Mouse (Mus musculus) mouse embryonic stem cell (cell line): ENCODE data around the gene Cer1.

Experiments used
- in situ Hi-C, 2 experiments: fragments of 300-500 bp; cut with MboI; formaldehyde crosslinking; loops; 1 replicate in 1 of 2; 3 replicates in 1 of 2; pipeline ENCODE4 v1.14.3; 2019 to 2020; ENCODE audit warnings: low sequenced_read_pairs in 2 of 2, low pct_unique_long_range_greater_than_20kb in 1 of 2, mixed read lengths in 1 of 2; ENCODE audit not compliant: unreplicated experiment in 1 of 2

Gene Cer1

GRCm38 (mm10) chr4:82880243-82880642 lies 4.7 kb downstream of the Cer1 start:
- in situ Hi-C loops, result no loop called here

- in situ Hi-C loops, result no loop called here
Measured at GRCm38 (mm10) chr4:82879152-82879551, 5.8 kb downstream of the Cer1 start.

GRCm38 (mm10) chr4:82876656-82877055 lies 8.3 kb downstream of the Cer1 start:
- in situ Hi-C loops, result no loop called here

DNA sequence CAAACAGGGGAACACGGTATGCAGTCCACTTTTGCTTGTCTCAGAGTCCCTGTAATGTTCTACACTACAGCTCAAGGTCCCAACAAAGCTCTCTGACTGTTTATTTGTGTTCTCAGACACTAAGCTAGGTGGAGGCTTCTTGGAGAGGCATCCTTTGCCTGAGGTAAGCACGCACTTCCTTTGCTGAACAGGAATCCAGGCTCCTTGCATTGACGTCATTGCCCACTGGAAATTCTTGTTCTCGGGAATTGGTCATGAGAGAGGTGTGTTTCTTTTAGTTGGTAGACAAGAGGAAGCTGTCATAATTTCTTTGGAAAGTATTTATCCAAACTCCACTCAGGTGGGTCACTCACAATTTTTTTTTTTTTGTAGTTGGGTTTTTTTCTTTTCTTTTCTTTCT lies 9.4 kb downstream of the Cer1 start:
- in situ Hi-C loops, result no loop called here

- in situ Hi-C loops, result no loop called here
Measured at GRCm38 (mm10) chr4:82874791-82875190, 10.2 kb downstream of the Cer1 start.

DNA sequence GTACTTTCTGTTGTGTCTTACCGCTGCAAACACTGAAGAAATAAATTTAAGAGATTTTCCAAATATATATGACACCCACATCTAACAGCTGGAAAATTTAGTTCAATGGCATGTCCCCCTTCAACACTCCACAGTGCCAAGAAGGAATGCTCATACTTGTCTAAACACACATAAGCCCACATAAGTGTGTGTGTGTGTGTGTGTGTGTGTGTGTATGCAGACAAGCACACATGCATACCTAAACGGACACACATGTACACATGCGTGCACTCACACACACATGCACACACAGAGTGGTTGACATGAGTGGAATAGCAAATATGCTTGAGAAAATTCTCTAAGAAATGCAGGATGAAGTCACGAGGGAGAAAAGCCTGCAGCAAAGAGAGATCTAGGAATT lies 12.4 kb downstream of the Cer1 start:
- in situ Hi-C loops, result no loop called here

DNA sequence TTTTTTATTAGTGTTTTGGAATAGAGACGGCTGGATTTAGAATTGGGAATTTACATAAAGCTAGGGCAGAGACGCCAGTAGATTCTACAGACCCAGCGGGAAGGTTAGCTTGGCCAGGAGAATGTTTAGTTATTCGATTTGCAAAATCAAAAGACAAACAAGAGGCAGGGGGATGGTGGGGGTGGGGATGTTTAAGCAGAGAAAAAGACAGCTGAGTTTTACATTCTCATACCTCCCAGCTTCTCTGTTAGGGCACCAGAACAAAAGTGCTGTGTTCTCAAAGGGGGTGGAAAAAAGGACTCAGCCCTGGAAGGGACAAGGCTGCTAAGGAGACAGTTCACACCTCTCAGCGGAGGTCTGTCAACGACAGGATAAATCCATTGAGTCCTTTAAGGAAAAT lies 12.8 kb downstream of the Cer1 start:
- in situ Hi-C loops, result no loop called here

- in situ Hi-C loops, result no loop called here
Measured at GRCm38 (mm10) chr4:82870931-82871330, 14.0 kb downstream of the Cer1 start.

DNA sequence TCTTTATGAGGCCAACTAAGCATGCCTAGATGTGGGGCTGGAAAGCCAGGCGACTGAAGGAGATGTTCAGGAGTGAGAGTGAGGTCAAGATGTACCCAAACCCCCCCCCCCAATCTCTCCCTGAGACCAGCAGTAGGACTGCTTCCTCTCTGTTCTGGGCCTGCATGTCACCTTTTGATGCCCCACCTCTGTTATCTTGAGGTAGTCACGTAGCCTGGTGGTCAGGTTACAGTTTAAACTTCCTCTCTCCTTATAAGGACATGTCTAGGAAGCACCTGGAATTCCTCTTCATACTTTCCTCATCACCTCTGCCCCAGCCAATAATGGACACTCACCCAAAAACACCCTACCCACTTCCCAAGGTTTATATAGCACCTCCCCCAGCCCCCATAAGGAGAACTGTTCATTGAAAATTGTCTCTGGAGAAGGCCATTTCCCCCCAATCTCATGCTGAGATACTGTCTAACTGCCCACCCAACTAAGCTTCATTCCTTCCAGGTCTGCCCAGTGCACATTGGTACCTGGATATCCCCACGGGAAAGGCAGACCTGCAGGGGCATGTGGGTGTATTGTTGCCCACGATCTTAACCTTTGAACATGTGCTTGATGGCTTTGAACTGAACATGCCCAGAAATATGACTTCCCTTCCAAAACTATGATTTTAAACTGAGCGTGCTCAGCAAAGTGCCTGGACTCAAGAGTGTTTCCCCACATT lies 17.1 kb downstream of the Cer1 start:
- in situ Hi-C loops, result no loop called here

GRCm38 (mm10) chr4:82867111-82867510 lies 17.8 kb downstream of the Cer1 start:
- in situ Hi-C loops, result no loop called here

- in situ Hi-C loops, result no loop called here
Measured at GRCm38 (mm10) chr4:82864974-82865699, 19.8 kb downstream of the Cer1 start.

GRCm38 (mm10) chr4:82863316-82863715 lies 21.6 kb downstream of the Cer1 start:
- in situ Hi-C loops, result no loop called here

GRCm38 (mm10) chr4:82861451-82861850 lies 23.5 kb downstream of the Cer1 start:
- in situ Hi-C loops, result no loop called here

DNA sequence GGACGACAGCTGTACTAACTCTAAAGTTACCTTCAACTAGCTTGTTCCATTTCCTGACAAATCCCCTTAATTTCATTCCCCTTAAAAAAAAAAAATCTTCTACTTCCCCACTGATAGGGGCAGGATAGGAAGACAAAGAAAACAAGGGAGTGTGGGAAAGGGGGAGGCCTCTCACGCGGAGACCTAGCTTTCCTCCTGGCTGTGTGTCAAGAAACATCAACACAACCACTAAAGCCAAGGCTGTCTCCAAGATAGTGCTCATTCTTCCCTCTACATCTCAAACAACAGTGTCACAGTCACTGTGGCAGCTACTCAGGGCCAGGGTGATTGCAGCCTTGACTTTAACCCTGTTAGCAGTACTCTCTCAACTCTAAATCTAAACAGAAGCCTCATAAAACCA lies 24.4 kb downstream of the Cer1 start:
- in situ Hi-C loops, result no loop called here

- in situ Hi-C loops, result no loop called here
Measured at GRCm38 (mm10) chr4:82859131-82860125, 25.5 kb downstream of the Cer1 start, which contains the start of gene Zdhhc21. TSS of gene Zdhhc21 (minus strand) at chr4:82859958.

GRCm38 (mm10) chr4:82858431-82859010 lies 26.4 kb downstream of the Cer1 start:
- in situ Hi-C loops, result no loop called here

GRCm38 (mm10) chr4:82856986-82857385 lies 28.0 kb downstream of the Cer1 start:
- in situ Hi-C loops, result no loop called here

GRCm38 (mm10) chr4:82853809-82854208 lies 31.1 kb downstream of the Cer1 start:
- in situ Hi-C loops, result no loop called here
